Mouse (Mus musculus) yolk sac, embryonic 10.5 days (tissue): ENCODE measurements around the gene Smpd3.

Source experiments
- DNase-seq: peaks from one replicate; pipeline ENCODE4 v3.0.0-alpha.2; 2017; ENCODE audit warnings: low spot score

The Smpd3 gene

DNA sequence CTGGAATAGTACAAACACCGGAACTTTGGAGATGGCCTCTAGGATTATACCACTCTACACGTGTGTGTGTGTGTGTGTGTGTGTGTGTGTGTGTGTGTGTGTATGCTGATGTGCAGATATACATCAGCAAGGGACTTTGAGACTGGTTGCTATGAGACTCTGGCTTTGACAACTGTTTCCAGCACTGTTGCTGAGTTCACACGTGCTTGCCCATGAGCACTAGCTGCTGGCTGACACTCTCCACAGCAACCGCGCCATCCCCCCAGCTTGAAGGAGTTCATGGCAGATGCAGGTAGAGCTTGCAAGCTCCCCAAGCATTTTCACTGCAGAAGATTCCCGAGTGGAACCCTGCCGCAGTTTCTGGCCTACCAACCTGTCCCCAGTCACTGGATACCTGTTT, 48.3 kb downstream of the Smpd3 start:
- no peak for DNase-seq

DNA sequence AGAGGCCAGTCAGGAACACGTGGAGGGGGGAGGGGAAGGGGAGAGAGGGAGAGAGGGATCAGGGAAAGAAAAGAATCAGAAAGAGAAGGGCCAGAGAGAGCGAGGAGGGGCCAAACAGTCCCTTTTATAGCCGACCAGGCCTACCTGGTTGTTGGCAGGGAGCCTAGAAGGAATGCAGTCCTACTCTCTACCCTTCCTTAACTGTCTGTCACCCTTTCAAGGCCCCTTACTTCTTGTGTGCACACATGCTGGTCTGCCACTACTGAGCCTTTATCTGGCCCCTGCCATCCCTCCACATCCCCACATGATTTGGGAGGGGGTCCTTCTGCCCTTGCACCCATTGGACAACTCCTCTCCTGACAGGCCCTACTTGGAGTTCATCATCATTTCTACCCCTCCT, 49.1 kb downstream of the Smpd3 start:
- no peak for DNase-seq

DNA sequence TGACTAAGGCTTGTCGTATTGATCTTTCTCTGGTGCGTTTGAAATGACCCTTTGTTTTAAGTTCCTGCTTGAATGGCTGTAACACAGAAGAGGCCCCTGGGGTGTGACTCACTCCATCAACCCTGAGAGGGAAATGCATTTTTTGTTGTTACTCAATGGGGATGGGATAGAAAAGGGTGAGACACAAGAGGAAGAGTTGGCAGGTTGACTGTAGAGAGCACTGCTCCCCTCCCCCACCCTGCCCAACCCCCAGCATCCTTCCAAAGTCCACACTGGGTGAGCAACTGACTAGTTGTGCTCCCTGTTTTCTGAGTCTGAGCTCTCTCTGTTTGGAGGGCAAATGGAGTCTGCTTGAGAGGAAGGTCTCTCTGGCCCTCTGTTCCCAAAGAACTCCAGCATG, 50.3 kb downstream of the Smpd3 start:
- DNase-seq, result peak; percentile 77

DNA sequence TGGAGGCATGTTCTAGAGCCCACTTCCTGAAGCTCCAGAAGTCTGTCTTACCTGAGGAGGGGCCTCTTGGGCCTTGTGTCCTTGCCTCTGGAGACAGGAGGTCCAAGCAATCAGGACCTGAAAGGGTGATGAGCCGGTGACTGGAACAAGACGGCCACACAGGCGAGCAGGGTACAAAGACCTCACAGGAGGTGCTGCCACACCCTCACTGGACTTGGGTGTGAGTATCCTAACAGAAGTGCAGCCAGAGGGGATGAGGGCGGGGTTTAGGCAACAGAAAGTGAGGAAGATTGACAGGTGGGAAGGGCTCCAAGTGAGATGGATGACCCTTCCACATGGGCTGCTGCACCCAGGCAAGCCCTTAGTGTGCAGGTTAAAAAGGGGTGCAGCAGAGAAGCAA, 56.9 kb downstream of the Smpd3 start:
- peak; percentile 38 for DNase-seq

GRCm38 (mm10) chr8:106280154-106280553, 57.6 kb downstream of the Smpd3 start:
- peak; percentile 30 for DNase-seq

DNA sequence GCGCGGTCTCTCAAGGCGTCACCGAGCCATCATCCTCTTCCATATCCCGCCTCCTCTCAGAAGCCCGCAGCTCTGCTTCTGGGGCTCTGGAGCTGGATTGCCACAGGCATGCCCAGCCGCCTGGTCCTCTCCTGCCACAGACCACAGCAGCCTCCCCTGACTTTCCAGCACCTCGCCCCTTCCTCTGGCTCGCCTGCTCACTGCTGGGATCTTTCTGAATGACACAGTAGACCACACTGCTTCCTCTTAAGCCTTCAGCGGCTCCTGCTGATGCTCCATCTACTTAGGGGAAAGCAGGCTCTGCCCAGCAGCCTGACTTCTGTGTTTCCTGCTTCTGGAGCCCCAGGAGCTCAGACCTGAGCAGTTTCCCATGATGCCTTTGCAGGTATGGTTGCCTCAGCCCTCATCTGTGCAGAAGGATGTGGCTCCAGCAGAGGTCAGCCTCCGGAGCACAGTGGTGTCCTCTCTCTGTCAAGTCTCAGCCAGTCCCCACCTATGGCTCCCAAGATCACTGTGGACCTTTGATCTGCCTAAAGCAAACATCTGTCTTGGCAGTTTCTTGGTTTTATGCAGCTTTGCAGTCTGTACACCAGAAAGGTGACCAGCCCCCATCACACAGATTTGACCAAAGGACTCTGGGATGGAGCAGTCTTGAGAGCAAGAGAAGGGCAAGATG, 59.3 kb downstream of the Smpd3 start:
- DNase-seq, result peak; percentile 79

DNA sequence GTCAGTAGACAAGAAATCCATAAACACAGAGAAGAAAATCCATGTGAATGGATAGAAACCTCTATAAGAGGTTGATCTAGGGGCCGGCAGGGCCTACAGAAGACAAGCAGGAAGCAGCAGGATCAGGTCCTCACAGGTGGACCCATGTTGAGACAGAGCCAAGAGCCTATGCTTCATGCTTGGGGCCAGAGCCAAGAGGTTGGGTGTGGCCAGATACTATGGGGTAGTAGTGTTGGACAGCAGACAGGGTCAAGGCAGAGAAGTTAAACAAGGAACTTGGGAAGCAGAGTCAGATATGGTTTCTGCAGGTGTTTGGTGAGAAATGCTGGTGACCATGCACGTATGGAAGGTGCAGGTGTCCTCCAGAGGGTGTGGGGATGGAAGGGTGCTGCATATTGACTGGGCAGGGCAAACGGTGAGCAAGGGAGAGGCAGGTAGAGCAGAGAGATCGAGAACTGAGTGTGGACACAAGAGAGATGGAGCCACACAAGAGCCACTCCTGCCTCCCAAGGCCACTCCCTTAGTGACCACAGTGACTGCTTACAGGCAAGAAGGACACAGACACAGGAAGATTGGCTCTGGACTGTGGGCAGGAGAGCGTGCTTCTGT, 61.0 kb downstream of the Smpd3 start:
- DNase-seq, result no peak

- no peak for DNase-seq
Measured at GRCm38 (mm10) chr8:106273468-106273867, 64.3 kb downstream of the Smpd3 start.

- no peak for DNase-seq
Measured at GRCm38 (mm10) chr8:106271378-106271777, 66.4 kb downstream of the Smpd3 start.

DNA sequence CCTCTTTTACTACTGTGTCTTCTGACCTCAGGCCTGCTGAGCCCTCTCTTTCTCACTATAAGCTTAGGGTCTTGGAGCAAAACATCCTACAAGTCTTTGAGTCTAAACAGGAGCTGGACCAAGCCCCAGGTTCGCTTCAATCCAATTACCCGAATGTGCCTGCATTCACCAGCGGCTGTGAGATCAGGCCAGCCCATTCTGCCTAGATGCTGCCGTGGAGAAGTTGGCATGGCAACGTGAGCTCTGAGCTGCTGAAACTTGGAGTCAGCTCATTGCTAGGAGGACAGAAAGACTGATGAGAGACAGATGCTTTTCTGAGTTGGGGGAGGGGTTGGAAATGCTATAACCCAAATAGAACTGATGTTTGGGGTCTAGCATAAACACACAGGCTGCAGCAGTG, 67.0 kb downstream of the Smpd3 start:
- no peak for DNase-seq

DNA sequence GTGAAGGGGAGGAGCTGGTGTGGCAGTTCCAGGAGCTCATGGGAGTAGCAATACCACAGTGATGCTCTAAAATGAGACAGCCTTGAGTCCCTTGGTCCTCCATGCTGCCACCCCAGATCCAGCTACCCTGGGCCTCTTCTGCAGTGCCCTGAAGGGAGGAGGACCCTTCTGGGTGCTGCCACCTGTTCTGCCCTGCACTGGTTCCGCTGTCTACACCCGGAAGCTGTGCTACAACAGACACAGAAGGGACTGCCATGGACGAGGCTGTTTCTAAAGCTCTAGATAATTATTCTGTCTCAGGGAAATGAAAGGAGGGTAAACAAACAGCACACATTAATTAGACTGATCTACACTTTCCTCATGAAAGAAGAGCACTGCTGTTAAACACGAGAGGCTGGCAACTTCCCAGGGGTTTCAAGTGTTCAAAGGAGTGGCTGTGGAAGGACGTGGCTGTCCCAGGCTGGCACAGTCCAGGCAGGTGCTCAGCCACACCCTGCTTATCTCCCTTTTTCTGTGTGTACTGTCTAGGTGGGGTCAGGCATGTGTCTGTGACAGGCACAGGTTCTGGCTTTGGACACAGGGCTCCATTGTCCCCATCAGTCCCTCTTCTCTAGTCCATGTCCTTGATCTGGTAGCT, 69.0 kb downstream of the Smpd3 start:
- no peak for DNase-seq

DNA sequence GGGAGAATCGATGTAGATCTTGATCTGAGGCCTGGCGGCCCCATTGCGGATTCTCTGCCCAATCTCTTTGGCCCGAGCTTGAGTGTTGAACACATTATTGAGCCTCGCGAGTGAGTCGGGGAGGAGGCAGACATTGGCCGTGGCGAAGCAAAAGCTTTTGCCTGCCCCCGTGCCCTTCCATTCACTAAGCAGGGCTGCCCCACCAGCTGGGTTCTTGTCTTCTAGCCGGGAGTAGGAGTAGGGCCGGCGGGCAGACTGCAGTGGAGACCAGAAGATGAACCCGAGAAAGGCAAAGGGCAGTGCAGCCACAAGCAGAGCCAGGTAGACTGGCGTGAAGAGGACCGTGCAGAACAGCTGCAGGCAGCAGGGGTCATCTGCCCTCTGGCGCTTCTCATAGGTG, 72.4 kb downstream of the Smpd3 start:
- no peak for DNase-seq

GRCm38 (mm10) chr8:106263928-106264327, 73.9 kb downstream of the Smpd3 start:
- no peak for DNase-seq

- DNase-seq, result no peak
Measured at GRCm38 (mm10) chr8:106262343-106262742, 75.4 kb downstream of the Smpd3 start.

DNA sequence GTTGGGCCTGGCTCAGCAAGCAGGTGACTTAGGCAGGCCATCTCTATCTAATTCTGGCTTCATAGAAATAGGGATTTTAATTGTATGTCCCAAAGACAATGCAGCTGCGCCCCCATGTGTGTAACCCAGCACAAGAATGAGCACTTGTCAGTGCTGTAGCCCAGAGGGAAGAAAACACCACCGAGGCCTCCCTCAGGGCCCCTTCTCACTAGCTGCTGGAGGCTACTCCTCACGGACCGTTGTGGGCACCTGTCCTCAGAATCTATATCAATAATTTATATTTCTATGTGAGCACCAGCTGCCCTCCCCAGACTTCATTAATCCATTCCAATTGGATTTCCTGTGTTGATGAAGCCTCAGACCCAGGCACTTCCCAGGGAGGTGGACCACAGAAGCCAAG, 76.9 kb downstream of the Smpd3 start:
- no peak for DNase-seq

GRCm38 (mm10) chr8:106259579-106260255, 78.1 kb downstream of the Smpd3 start:
- no peak for DNase-seq

GRCm38 (mm10) chr8:106258169-106258568, 79.6 kb downstream of the Smpd3 start:
- DNase-seq, result no peak

DNA sequence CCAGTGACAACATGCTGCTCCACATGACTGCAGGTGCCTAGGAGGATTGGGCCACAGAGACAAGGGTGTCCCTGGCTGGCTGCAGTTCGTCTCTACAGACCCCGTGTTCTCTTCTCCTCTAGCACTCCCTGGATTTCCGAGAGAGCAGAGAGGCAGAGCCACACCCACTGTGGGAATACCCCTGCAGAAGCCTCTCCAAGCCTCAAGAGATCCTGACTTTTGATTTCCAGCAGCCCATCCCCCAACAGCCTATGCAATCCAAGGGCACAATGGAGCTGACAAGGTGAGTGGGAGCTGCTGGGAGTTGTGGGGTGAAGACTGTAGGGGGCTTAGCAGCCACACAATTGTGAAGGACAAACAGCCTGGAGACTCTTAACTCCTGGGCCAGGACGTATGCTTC, 87.6 kb downstream of the Smpd3 start:
- DNase-seq, result no peak

GRCm38 (mm10) chr8:106237106-106237505, 100.7 kb downstream of the Smpd3 start:
- no peak for DNase-seq

GRCm38 (mm10) chr8:106234567-106235261, 103.1 kb downstream of the Smpd3 start:
- no peak for DNase-seq

- no peak for DNase-seq
Measured at GRCm38 (mm10) chr8:106232751-106233150, 105.0 kb downstream of the Smpd3 start.

GRCm38 (mm10) chr8:106231536-106231935, 106.3 kb downstream of the Smpd3 start:
- no peak for DNase-seq
